Mouse (Mus musculus) kidney, embryonic 16.5 days (tissue): ENCODE measurements around the gene Lmnb2. TPM values are rescaled to one million over a fixed set of nuclear protein-coding genes. Genes with fewer than 3 reads are reported as not detected.

Experiments
- ATAC-seq: fragments of 200-750 bp; cut with Nextera tagmentation; 2 replicates; pipeline ENCODE4 v1.8.0; 2017; ENCODE audit warnings: moderate TSS enrichment; ENCODE audit not compliant: low FRiP score, low TSS enrichment
- H3K27ac ChIP-seq: fragments of 300-500 bp; sonication (generic); 2 replicates; pipeline ENCODE4 v1.5.1; 2014; ENCODE audit warnings: low read length
- H3K27me3 ChIP-seq: fragments of 300-500 bp; sonication (generic); 2 replicates; pipeline ENCODE4 v1.6.1; 2014; ENCODE audit warnings: low read length, control low read depth, mixed read lengths; ENCODE audit not compliant: insufficient read depth
- H3K36me3 ChIP-seq: fragments of 300-500 bp; sonication (generic); 2 replicates; pipeline ENCODE4 v1.6.1; 2014; ENCODE audit warnings: low read length, control low read depth, mixed read lengths; ENCODE audit not compliant: insufficient read depth
- H3K4me1 ChIP-seq: fragments of 300-500 bp; sonication (generic); 2 replicates; pipeline ENCODE4 v1.6.1; 2014; ENCODE audit warnings: low read length, control low read depth, mixed read lengths; ENCODE audit not compliant: insufficient read depth
- H3K4me2 ChIP-seq: fragments of 300-500 bp; sonication (generic); replicated peaks from 2 replicates; pipeline ENCODE4 v1.6.1; 2014; ENCODE audit warnings: low read depth, low read length
- H3K4me3 ChIP-seq: fragments of 300-500 bp; sonication (generic); 2 replicates; pipeline ENCODE4 v1.5.1; 2014; ENCODE audit warnings: mild to moderate bottlenecking, low read length
- H3K9ac ChIP-seq: fragments of 300-500 bp; sonication (generic); replicated peaks from 2 replicates; pipeline ENCODE4 v1.6.1; 2014; ENCODE audit warnings: low read length
- H3K9me3 ChIP-seq: fragments of 300-500 bp; sonication (generic); 2 replicates; pipeline ENCODE4 v1.6.1; 2016; ENCODE audit warnings: low read length, control low read depth
- WGBS: fragments of 180-500 bp; shearing (Covaris S2); extraction: QIAGEN DNeasy Blood & Tissue Kit; methylation state at CpG from one replicate; pipeline ENCODE4 v1.1.7; 2014; 5-methylcytosine and 5-hydroxymethylcytosine counted together
- polyA plus RNA-seq: library from polyadenylated mRNA; unstranded; fragments of >200 nt; fragmentation: Nextera tagmentation; extraction: Ambion mirVana; gene quantifications from 2 replicates; pipeline ENCODE4 v1.2.1, GENCODE M21; 2015

The Lmnb2 gene
- polyA plus RNA-seq, 1 experiment from 2014 or later: 61.8 TPM

GRCm38 (mm10) chr10:80957791-80958190 is 39.7 kb upstream of the Lmnb2 start:
- H3K36me3 ChIP-seq: no peaks in the 10 kb centered on the region
- H3K27me3 ChIP-seq: no peaks in the 10 kb centered on the region
- WGBS: 66% methylated on average over 4 of the region's 4 CpGs
- no peak overlapping the region for H3K27ac ChIP-seq
- H3K4me3 ChIP-seq: no peak overlapping the region
- no peak for ATAC-seq
- H3K4me1 ChIP-seq: peaks cover 19% of the 10 kb centered on the region
- no peak overlapping the region for H3K4me2 ChIP-seq
- H3K9ac ChIP-seq: no peak overlapping the region
- H3K9me3 ChIP-seq: no peaks in the 10 kb centered on the region

GRCm38 (mm10) chr10:80956901-80957300 is 38.9 kb upstream of the Lmnb2 start:
- Histone ChIP-seq H3K4me1 (peaks cover 15% of the 10 kb centered on the region), H3K4me3 (no peak overlapping the region), H3K9ac (no peak overlapping the region), H3K9me3 (no peaks in the 10 kb centered on the region), H3K4me2 (no peak overlapping the region), H3K27me3 (no peaks in the 10 kb centered on the region), H3K36me3 (no peaks in the 10 kb centered on the region), H3K27ac (no peak overlapping the region)
- WGBS: 67% methylated on average over 6 of the region's 6 CpGs
- ATAC-seq: no peak

- Histone ChIP-seq H3K9ac (no peak overlapping the region), H3K27me3 (no peaks in the 10 kb centered on the region), H3K4me1 (peaks cover 12% of the 10 kb centered on the region), H3K4me2 (no peak overlapping the region), H3K36me3 (no peaks in the 10 kb centered on the region), H3K4me3 (no peak overlapping the region), H3K27ac (no peak overlapping the region), H3K9me3 (no peaks in the 10 kb centered on the region)
- ATAC-seq: no peak
- WGBS: 96% methylated on average over 8 of the region's 8 CpGs
These were observed 38.3 kb upstream of the Lmnb2 start for GRCm38 (mm10) chr10:80956385-80956784.

- Histone ChIP-seq H3K27me3 (no peaks in the 10 kb centered on the region), H3K9me3 (no peaks in the 10 kb centered on the region), H3K27ac (no peak overlapping the region), H3K9ac (no peak overlapping the region), H3K36me3 (no peaks in the 10 kb centered on the region), H3K4me3 (no peak overlapping the region), H3K4me2 (no peak overlapping the region), H3K4me1 (peaks cover 4% of the 10 kb centered on the region)
- WGBS: 18% methylated on average over 9 of the region's 9 CpGs
- ATAC-seq: peak; percentile 31; the same call in 1 of the 2 replicates
These were observed 37.5 kb upstream of the Lmnb2 start for GRCm38 (mm10) chr10:80955536-80955935.

- no peak overlapping the region for H3K4me3 ChIP-seq
- H3K27ac ChIP-seq: no peak overlapping the region
- 58% methylated on average over 6 of the region's 6 CpGs for WGBS
- H3K27me3 ChIP-seq: no peaks in the 10 kb centered on the region
- no peaks in the 10 kb centered on the region for H3K4me1 ChIP-seq
- no peak overlapping the region for H3K4me2 ChIP-seq
- no peaks in the 10 kb centered on the region for H3K36me3 ChIP-seq
- ATAC-seq: no peak
- H3K9me3 ChIP-seq: no peaks in the 10 kb centered on the region
- no peak overlapping the region for H3K9ac ChIP-seq
These were observed 36.8 kb upstream of the Lmnb2 start for GRCm38 (mm10) chr10:80954843-80955242.

GRCm38 (mm10) chr10:80954415-80954814 is 36.4 kb upstream of the Lmnb2 start:
- Histone ChIP-seq H3K9ac (no peak overlapping the region), H3K4me3 (no peak overlapping the region), H3K4me2 (no peak overlapping the region), H3K27ac (no peak overlapping the region), H3K27me3 (no peaks in the 10 kb centered on the region), H3K9me3 (no peaks in the 10 kb centered on the region), H3K4me1 (no peaks in the 10 kb centered on the region), H3K36me3 (no peaks in the 10 kb centered on the region)
- WGBS: 79% methylated on average over 13 of the region's 13 CpGs
- no peak for ATAC-seq

GRCm38 (mm10) chr10:80952449-80952848 is 34.4 kb upstream of the Lmnb2 start:
- Histone ChIP-seq H3K9ac (no peak overlapping the region), H3K36me3 (no peaks in the 10 kb centered on the region), H3K4me2 (no peak overlapping the region), H3K9me3 (no peaks in the 10 kb centered on the region), H3K27me3 (no peaks in the 10 kb centered on the region), H3K27ac (no peak overlapping the region), H3K4me3 (no peak overlapping the region), H3K4me1 (peaks cover 10% of the 10 kb centered on the region)
- no peak for ATAC-seq
- 75% methylated on average over 15 of the region's 15 CpGs for WGBS

GRCm38 (mm10) chr10:80951761-80952390 is 33.8 kb upstream of the Lmnb2 start:
- no peak overlapping the region for H3K9ac ChIP-seq
- H3K4me3 ChIP-seq: no peak overlapping the region
- no peaks in the 10 kb centered on the region for H3K36me3 ChIP-seq
- no peaks in the 10 kb centered on the region for H3K9me3 ChIP-seq
- ATAC-seq: no peak
- 82% methylated on average over 10 of the region's 10 CpGs for WGBS
- H3K27me3 ChIP-seq: no peaks in the 10 kb centered on the region
- no peak overlapping the region for H3K4me2 ChIP-seq
- peaks cover 10% of the 10 kb centered on the region for H3K4me1 ChIP-seq
- H3K27ac ChIP-seq: no peak overlapping the region

GRCm38 (mm10) chr10:80950314-80950713 is 32.3 kb upstream of the Lmnb2 start:
- Histone ChIP-seq H3K4me2 (no peak overlapping the region), H3K4me3 (no peak overlapping the region), H3K9ac (no peak overlapping the region), H3K27ac (no peak overlapping the region), H3K4me1 (peaks cover 10% of the 10 kb centered on the region), H3K9me3 (no peaks in the 10 kb centered on the region), H3K36me3 (no peaks in the 10 kb centered on the region), H3K27me3 (no peaks in the 10 kb centered on the region)
- no peak for ATAC-seq
- 41% methylated on average over 5 of the region's 5 CpGs for WGBS

- Histone ChIP-seq H3K4me1 (peaks cover 10% of the 10 kb centered on the region), H3K4me3 (no peak overlapping the region), H3K27me3 (no peaks in the 10 kb centered on the region), H3K27ac (no peak overlapping the region), H3K9ac (no peak overlapping the region), H3K36me3 (no peaks in the 10 kb centered on the region), H3K9me3 (no peaks in the 10 kb centered on the region), H3K4me2 (no peak overlapping the region)
- no peak for ATAC-seq
- WGBS: 65% methylated on average over 3 of the region's 3 CpGs
These were observed 31.0 kb upstream of the Lmnb2 start for GRCm38 (mm10) chr10:80949081-80949480.
